Mouse (Mus musculus) intestine, postnatal 0 days (tissue): ENCODE data around the gene Zfp459. TPM values are rescaled to one million over a fixed set of nuclear protein-coding genes. Genes with fewer than 3 reads are reported as not detected.
"Not testable (repeated sequence)": the region's sequence is repeated elsewhere in the genome, so short reads cannot be mapped to it uniquely, and the experiment has no call there.

ENCODE experiments used
- ATAC-seq: fragments of 200-750 bp; cut with Nextera tagmentation; 2 replicates; pipeline ENCODE4 v1.8.0; 2017; ENCODE audit warnings: mild to moderate bottlenecking, moderate TSS enrichment, moderate library complexity
- H3K27ac ChIP-seq: fragments of 300-500 bp; sonication (generic); 2 replicates; pipeline ENCODE4 v1.5.1; 2014; ENCODE audit warnings: mild to moderate bottlenecking, low read depth, low read length, moderate library complexity
- H3K27me3 ChIP-seq: fragments of 300-500 bp; sonication (generic); replicated peaks from 2 replicates; pipeline ENCODE4 v1.6.1; 2014; ENCODE audit warnings: low read length, mixed read lengths; ENCODE audit not compliant: control insufficient read depth, insufficient read depth
- H3K36me3 ChIP-seq: fragments of 300-500 bp; sonication (generic); 2 replicates; pipeline ENCODE4 v1.6.1; 2014; ENCODE audit warnings: mild to moderate bottlenecking, moderate library complexity; ENCODE audit not compliant: control insufficient read depth, insufficient read depth
- H3K4me1 ChIP-seq: fragments of 300-500 bp; sonication (generic); replicated peaks from 2 replicates; pipeline ENCODE4 v1.6.1; 2014; ENCODE audit warnings: antibody characterized with exemption, low read length, mixed read lengths; ENCODE audit not compliant: control insufficient read depth, insufficient read depth
- H3K4me2 ChIP-seq: fragments of 300-500 bp; sonication (generic); replicated peaks from 2 replicates; pipeline ENCODE4 v1.6.1; 2014; ENCODE audit warnings: low read depth, mild to moderate bottlenecking, moderate library complexity
- H3K4me3 ChIP-seq: fragments of 300-500 bp; sonication (generic); 2 replicates; pipeline ENCODE4 v1.5.1; 2014; ENCODE audit warnings: low read depth, low read length
- H3K9ac ChIP-seq: fragments of 300-500 bp; sonication (generic); 2 replicates; pipeline ENCODE4 v1.6.1; 2014; ENCODE audit warnings: mild to moderate bottlenecking, low read depth, low read length
- H3K9me3 ChIP-seq: fragments of 300-500 bp; sonication (generic); 2 replicates; pipeline ENCODE4 v1.6.1; 2016; ENCODE audit warnings: mixed run types; ENCODE audit not compliant: control insufficient read depth
- CTCF ChIP-seq: sonication (generic); IDR thresholded peaks from 2 replicates; pipeline ENCODE4 v1.5.1; 2016; ENCODE audit warnings: low read depth, mild to moderate bottlenecking, control low read depth, antibody characterized with exemption, moderate library complexity
- WGBS: fragments of 180-500 bp; shearing (Covaris S2); extraction: QIAGEN DNeasy Blood & Tissue Kit; methylation state at CpG from one replicate; pipeline ENCODE4 v1.1.7; 2014; 5-methylcytosine and 5-hydroxymethylcytosine counted together
- polyA plus RNA-seq: library from polyadenylated mRNA; unstranded; fragments of >200 nt; fragmentation: Nextera tagmentation; extraction: Ambion mirVana; gene quantifications from 2 replicates; pipeline ENCODE4 v1.2.1, GENCODE M21; 2015

Gene Zfp459
- polyA plus RNA-seq: 1.1 and 1.2 TPM in 2 replicates

DNA sequence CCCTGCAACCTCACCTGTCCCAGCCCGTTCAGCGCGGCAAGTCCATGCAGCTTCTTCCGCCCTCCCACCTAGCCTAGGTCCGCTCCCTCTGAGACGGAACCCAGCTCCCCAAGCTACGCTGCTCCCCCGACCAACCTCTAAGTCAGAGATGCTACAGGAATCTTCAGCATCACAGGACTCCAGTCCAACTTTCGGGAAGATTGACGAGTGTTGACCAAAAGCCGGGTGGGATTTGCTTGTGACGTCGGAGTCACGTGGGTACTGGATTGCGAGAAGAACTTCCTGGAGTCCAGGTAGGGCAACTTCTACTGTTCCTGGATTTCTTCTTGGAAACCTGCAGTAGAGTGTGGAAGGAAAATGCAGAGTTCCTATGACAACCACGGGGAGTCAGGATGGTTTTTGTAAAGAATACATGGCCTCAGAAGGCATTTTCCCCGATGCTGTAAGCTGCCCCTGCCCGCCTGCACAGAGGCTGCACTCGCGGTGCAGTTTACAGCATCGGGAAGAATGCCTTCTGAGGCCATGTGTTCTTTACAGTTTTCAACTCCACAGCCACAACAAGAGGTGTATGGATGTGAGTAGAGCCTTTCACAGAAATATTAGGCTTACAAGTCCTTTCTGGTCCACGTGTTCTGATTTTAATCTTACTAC is at the start of gene Zfp459:
TSS of gene Zfp459 (minus strand) at position 212 of the 651 bp plus-strand sequence.
- peak within 1 kb of the TSS; percentile 80 for H3K4me2 ChIP-seq
- 1% methylated on average over 22 of the region's 22 CpGs for WGBS

DNA sequence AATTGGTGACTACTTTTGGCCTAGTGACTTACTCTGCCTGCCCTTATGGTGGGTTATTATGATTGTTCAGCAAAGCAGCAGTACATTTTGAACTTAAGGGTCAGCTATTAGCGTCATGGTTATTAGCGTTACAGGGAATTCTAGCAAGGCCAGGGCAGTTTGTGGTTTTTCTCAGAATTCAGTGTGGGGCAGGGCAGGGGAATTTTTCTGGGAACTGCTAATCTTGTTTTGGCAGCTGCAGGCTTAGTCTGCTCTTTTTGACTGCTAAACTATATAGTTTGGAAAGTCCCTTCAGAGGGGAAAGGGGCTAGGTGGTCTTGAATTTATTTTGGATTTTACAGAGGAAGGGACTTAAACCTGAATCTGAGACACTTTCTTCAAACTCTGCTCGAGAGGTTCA is 48.1 kb upstream of the Zfp459 start:
- Histone ChIP-seq H3K9ac (no peak overlapping the region), H3K27me3 (no peaks in the 10 kb centered on the region), H3K4me3 (no peak overlapping the region), H3K27ac (no peak overlapping the region), H3K36me3 (peaks cover 8% of the 10 kb centered on the region; the same call in 1 of the 2 replicates), H3K9me3 (no peaks in the 10 kb centered on the region), H3K4me2 (no peak overlapping the region), H3K4me1 (no peaks in the 10 kb centered on the region)
- 86% methylated on average over 3 of the region's 3 CpGs for WGBS
- ATAC-seq: no peak
- no peak for TF ChIP-seq CTCF

More for the DNA sequence above, at the start of gene Zfp459:
- ATAC-seq: peak; percentile 89
- Histone ChIP-seq H3K9me3 (no peaks in the 10 kb centered on the region), H3K27ac (peak within 1 kb of the TSS; percentile 6; the same call in 1 of the 2 replicates), H3K4me3 (peak within 1 kb of the TSS; percentile 67), H3K9ac (peak within 1 kb of the TSS; percentile 53), H3K36me3 (no peaks in the 10 kb centered on the region), H3K27me3 (no peaks in the 10 kb centered on the region), H3K4me1 (no peaks in the 10 kb centered on the region)
- no peak for TF ChIP-seq CTCF

DNA sequence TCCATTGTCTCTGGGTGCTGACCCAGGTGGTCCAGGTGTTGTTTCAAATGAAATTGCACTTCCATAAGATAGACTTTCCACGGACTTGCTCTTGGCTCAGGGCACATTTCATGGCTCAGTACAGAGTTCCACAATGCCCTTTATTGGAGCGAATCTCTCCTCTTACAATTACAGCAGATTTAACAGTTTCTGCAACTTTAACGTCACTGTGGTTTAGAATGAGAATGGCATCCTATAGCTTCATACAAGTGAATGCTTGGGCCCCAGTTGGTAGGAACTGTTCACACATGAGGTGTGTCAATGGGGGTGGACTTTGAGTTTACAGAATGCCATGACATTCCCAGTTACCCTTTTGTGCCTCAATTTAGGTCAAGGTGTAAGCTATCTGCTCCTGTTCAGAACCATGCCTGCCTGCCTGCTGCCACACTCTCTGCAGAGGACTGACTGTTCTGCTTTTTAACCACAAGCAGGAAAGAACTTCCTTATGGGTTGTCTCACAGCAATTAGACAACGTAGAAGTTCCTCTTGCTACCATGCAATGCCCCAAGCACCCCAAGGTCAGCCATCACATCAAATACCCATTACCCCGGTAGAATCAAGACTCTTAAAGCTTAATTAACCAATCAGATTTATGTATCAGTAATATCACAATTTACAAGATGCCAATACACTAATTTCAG is 42.4 kb upstream of the Zfp459 start:
- not testable (repeated sequence) for H3K36me3 ChIP-seq, H3K9me3 ChIP-seq, H3K4me2 ChIP-seq, H3K9ac ChIP-seq, H3K27ac ChIP-seq, ATAC-seq, H3K4me1 ChIP-seq, H3K4me3 ChIP-seq, H3K27me3 ChIP-seq
- WGBS: 73% methylated on average over 2 of the region's 5 CpGs

DNA sequence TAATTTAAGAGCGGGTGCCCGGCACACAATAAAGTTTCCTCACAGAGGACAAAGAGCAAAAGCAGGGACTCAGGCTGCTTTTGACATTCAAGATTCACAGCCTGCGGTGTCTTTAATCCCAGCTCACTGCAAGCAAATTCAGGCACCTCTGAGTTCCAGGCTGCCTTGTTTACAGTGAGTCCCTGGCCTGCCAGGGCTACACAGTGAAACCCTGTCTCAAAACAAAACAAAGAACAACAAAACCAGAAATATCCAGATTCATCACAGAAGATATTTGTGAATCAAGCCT is 30.7 kb upstream of the Zfp459 start:
- H3K36me3 ChIP-seq: no peaks in the 10 kb centered on the region

DNA sequence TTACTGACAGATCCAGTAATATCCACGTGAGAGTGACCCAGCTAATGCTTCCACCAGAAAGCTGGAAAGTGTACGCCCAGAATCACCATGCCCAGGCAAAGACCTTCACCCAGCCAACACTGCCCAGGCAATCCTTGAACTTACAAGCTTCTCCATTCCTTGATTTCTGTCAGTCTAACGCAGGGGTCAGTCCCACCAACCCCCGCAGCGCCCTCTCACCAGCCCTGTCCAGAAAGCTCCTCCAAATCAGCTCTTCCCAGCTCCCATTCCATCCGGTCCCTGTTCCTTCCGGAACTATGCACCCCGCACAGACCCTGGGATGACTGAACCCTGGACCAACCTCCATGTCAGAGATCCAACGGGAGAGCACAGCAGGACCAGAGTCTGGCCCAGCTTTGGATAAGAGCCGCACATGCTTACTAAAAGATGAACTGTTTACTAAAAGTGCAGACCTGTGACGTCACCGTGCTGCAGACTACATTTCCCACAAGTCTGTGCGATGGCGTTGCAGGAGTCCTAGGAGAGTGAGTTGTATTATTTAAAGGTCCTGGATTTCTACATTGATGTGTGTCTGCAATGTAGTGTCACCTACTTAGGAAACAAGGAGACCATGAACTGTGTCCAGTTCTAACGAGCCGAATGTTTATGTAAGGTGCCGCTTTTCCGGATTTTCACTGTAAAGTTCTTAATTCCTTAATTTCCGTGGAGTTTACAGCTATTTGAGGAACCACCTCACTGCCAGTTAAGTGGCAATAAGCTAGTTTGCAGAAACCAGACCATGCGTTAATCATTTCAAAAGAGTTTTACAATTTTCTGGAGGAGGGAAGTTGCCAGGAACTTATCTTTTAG is 30.2 kb upstream of the Zfp459 start, which contains the start of gene Zfp874a:
TSS of gene Zfp874a (minus strand) at position 453 of the 849 bp plus-strand sequence.
- Histone ChIP-seq H3K4me1 (no peaks in the 10 kb centered on the region), H3K9ac (peak within 1 kb of the TSS; percentile 67), H3K4me3 (peak within 1 kb of the TSS; percentile 63), H3K27ac (no peak within 1 kb of the TSS; the same call in 1 of the 2 replicates), H3K27me3 (no peaks in the 10 kb centered on the region), H3K4me2 (peak within 1 kb of the TSS; percentile 75), H3K9me3 (no peaks in the 10 kb centered on the region), H3K36me3 (peaks cover 3% of the 10 kb centered on the region; the same call in 1 of the 2 replicates)
- no peak for TF ChIP-seq CTCF
- ATAC-seq: peak; percentile 96
- WGBS: under 1% methylated on average over 20 of the region's 20 CpGs

More for the DNA sequence above, 30.7 kb upstream of the Zfp459 start:
- peak; percentile 62 for ATAC-seq
- Histone ChIP-seq H3K4me3 (peak overlapping the region; percentile 63), H3K4me1 (no peaks in the 10 kb centered on the region), H3K27me3 (no peaks in the 10 kb centered on the region), H3K9ac (no peak overlapping the region), H3K4me2 (peak overlapping the region; percentile 75), H3K27ac (no peak overlapping the region; the same call in 1 of the 2 replicates), H3K9me3 (no peaks in the 10 kb centered on the region)
- no peak for TF ChIP-seq CTCF
- 3% methylated on average over 3 of the region's 3 CpGs for WGBS

DNA sequence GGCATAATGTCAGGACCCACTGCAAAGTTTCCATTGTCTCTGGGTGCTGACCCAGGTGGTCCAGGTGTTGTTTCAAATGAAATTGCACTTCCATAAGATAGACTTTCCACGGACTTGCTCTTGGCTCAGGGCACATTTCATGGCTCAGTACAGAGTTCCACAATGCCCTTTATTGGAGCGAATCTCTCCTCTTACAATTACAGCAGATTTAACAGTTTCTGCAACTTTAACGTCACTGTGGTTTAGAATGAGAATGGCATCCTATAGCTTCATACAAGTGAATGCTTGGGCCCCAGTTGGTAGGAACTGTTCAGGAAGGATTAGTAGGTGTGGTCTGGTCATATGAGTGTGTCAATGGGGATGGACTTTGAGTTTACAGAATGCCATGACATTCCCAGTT is 15.9 kb upstream of the Zfp459 start:
- not testable (repeated sequence) for H3K9me3 ChIP-seq, H3K4me3 ChIP-seq, ATAC-seq, H3K9ac ChIP-seq, H3K4me2 ChIP-seq, H3K27me3 ChIP-seq, H3K36me3 ChIP-seq, H3K27ac ChIP-seq, H3K4me1 ChIP-seq
- WGBS: 100% methylated on average over 1 of the region's 3 CpGs
